Mouse (Mus musculus) E14TG2a.4 (cell line): ENCODE measurements at regions not wholly inside any gene's neighbourhood (a gene's known extent, or its start where the extent isn't known, plus 50 kb on each side); places are given as distances from the start of the nearest gene placed in this dataset.

Experiments used
- H3K27me3 ChIP-seq: 2 replicates; pipeline ENCODE4 v1.6.1; 2014; ENCODE audit warnings: low read length, control low read depth; ENCODE audit not compliant: insufficient read depth
- H3K36me3 ChIP-seq: 2 replicates; pipeline ENCODE4 v1.6.1; 2014; ENCODE audit warnings: low read length, control low read depth; ENCODE audit not compliant: insufficient read depth
- H3K4me1 ChIP-seq: replicated peaks from 2 replicates; pipeline ENCODE4 v1.6.1; 2014; ENCODE audit warnings: low read depth, low read length, control low read depth
- H3K4me3 ChIP-seq: replicated peaks from 2 replicates; pipeline ENCODE4 v1.5.1; 2014; ENCODE audit warnings: mild to moderate bottlenecking, low read length
- H3K9me3 ChIP-seq: 2 replicates; pipeline ENCODE4 v1.6.1; 2014; ENCODE audit warnings: low read length, control low read depth
- CTCF ChIP-seq: conservative IDR thresholded peaks from 2 replicates; pipeline ENCODE4 v1.5.1; 2014; ENCODE audit warnings: low read length
- NANOG ChIP-seq: IDR thresholded peaks from 2 replicates; pipeline ENCODE4 v1.6.1; 2014; ENCODE audit warnings: borderline replicate concordance, low read length, mixed read lengths
- POU5F1 ChIP-seq: IDR thresholded peaks from 2 replicates; pipeline ENCODE4 v1.6.1; 2014; ENCODE audit warnings: low read length, borderline replicate concordance

GRCm38 (mm10) chr8:86967891-86968311 is 82.8 kb upstream of the N4bp1 start:
- no peak for TF ChIP-seq POU5F1
- no peak for TF ChIP-seq CTCF
- TF ChIP-seq NANOG = no peak
- no peak overlapping the region for H3K4me3 ChIP-seq
- no peaks in the 10 kb centered on the region for H3K4me1 ChIP-seq
- no peaks in the 10 kb centered on the region for H3K36me3 ChIP-seq
- H3K9me3 ChIP-seq = peaks cover 9% of the 10 kb centered on the region; the same call in 1 of the 2 replicates
- no peaks in the 10 kb centered on the region for H3K27me3 ChIP-seq

GRCm38 (mm10) chr8:86961218-86962195 is 76.4 kb upstream of the N4bp1 start:
- H3K36me3 ChIP-seq = no peaks in the 10 kb centered on the region
- no peaks in the 10 kb centered on the region for H3K4me1 ChIP-seq
- H3K27me3 ChIP-seq = no peaks in the 10 kb centered on the region
- no peak overlapping the region for H3K4me3 ChIP-seq
- peaks cover 3% of the 10 kb centered on the region; the same call in 1 of the 2 replicates for H3K9me3 ChIP-seq
- TF ChIP-seq NANOG (no peak), POU5F1 (no peak), CTCF (no peak)
